8 mouse cellular contexts compared by ENCODE assay signal in the genomic region with DNA sequence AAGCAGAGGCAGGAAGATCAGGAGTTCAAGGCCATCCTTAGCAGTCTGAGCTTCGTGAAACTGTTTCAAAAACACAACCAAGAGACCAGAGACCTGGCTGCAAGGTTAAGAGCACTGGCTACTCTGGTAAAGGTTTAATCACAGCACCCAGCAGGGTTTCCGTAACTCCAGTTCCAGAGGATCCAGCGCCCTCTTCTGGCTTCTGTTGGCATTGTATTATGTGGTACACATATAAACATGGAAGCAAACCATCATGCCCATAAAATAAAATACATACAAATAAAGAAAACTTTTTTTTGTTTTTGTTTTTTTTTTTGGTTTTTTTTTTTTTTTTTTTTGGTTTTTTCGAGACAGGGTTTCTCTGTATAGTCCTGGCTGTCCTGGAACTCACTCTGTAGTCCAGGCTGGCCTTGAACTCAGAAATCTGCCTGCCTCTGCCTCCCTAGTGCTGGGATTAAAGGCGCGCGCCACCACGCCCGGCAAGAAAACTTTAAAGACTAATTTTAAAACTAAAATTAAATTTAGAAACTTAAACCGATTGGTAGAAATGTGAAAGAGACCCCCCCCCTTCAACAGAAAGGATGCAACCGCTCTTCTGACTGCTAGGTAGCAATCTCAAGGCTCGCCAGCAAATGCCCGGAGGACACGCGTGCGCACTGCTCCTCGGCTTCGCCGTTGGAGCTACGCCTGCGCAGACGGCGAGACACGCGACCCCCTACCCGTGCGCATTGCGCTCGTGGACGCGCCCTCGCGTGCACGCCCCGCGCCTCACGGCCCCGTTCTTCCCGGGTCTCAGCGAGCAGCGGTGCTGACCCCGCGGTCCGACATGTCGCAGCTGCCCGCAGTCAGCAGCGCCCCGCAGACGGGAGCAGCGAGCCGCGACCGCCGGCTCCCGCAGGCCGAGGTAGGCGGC. TPM values are rescaled to one million over a fixed set of nuclear protein-coding genes. Genes with fewer than 3 reads are reported as not detected.
DNase-seq lines count a peak whose midpoint lies in the region; ATAC-seq and TF ChIP-seq lines count a peak whose summit lies in the region.

Gene Eid2 (plus strand): TSS at position 753 of the 913 bp plus-strand sequence.

- TF ChIP-seq CTCF in bone marrow macrophage, adult 2 months (IDR thresholded peaks at IDR 0.05; ENCODE audit: low read depth, low read length), result no peak

- ATAC-seq in heart, embryonic 13.5 days (ENCODE audit: extremely low read depth, insufficient number of reproducible peaks, low FRiP score, low TSS enrichment), result peak; percentile 79
- ATAC-seq in kidney, embryonic 16.5 days (ENCODE audit: low FRiP score, low TSS enrichment), result peak; percentile 92
- peak; percentile 76 for ATAC-seq in neural tube, embryonic 11.5 days (ENCODE audit: insufficient read depth, low FRiP score, low TSS enrichment)

- H3K4me1 ChIP-seq in bone marrow macrophage, adult 2 months (ENCODE audit: control insufficient read depth, insufficient read depth, low read length), result peaks cover 2% of the 10 kb centered on the region; the same call in 1 of the 2 replicates
- peaks cover 11% of the 10 kb centered on the region for H3K4me1 ChIP-seq in heart, embryonic 13.5 days
- peaks cover 9% of the 10 kb centered on the region; the same call in 1 of the 2 replicates for H3K4me1 ChIP-seq in kidney, embryonic 16.5 days (ENCODE audit: insufficient read depth, low read length)
- H3K4me1 ChIP-seq in neural tube, embryonic 11.5 days (ENCODE audit: control insufficient read depth, insufficient read depth, low read length), result peaks cover 3% of the 10 kb centered on the region; the same call in 1 of the 2 replicates

- H3K9me3 ChIP-seq in heart, embryonic 13.5 days, result no peaks in the 10 kb centered on the region
- peaks cover 4% of the 10 kb centered on the region; the same call in 1 of the 2 replicates for H3K9me3 ChIP-seq in kidney, embryonic 16.5 days (ENCODE audit: low read length)
- H3K9me3 ChIP-seq in neural tube, embryonic 11.5 days (ENCODE audit: control insufficient read depth, low read length), result no peaks in the 10 kb centered on the region

- H3K4me3 ChIP-seq in bone marrow macrophage, adult 2 months (ENCODE audit: insufficient read depth, low read length), result peak within 1 kb of the TSS; percentile 73
- peak within 1 kb of the TSS; percentile 92 for H3K4me3 ChIP-seq in heart, embryonic 13.5 days
- H3K4me3 ChIP-seq in kidney, embryonic 16.5 days (ENCODE audit: low read length), result peak within 1 kb of the TSS; percentile 85
- peak within 1 kb of the TSS; percentile 80 for H3K4me3 ChIP-seq in neural tube, embryonic 11.5 days (ENCODE audit: low read depth, low read length)

- peaks cover 28% of the 10 kb centered on the region for H3K36me3 ChIP-seq in heart, embryonic 13.5 days
- peaks cover 20% of the 10 kb centered on the region for H3K36me3 ChIP-seq in kidney, embryonic 16.5 days (ENCODE audit: insufficient read depth, low read length)
- peaks cover 3% of the 10 kb centered on the region for H3K36me3 ChIP-seq in neural tube, embryonic 11.5 days (ENCODE audit: control insufficient read depth, insufficient read depth, low read length)

- H3K27me3 ChIP-seq in heart, embryonic 13.5 days (replicated peaks), result no peaks in the 10 kb centered on the region; the same call in 1 of the 2 replicates
- no peaks in the 10 kb centered on the region for H3K27me3 ChIP-seq in kidney, embryonic 16.5 days (ENCODE audit: insufficient read depth, low read length)
- H3K27me3 ChIP-seq in neural tube, embryonic 11.5 days (ENCODE audit: control insufficient read depth, insufficient read depth, low read length), result no peaks in the 10 kb centered on the region

- no peak for TF ChIP-seq POLR2A in bone marrow macrophage, adult 2 months (IDR thresholded peaks at IDR 0.05; ENCODE audit: borderline replicate concordance, low read depth, low read length)

- H3K4me2 ChIP-seq in heart, embryonic 13.5 days, result peak within 1 kb of the TSS; percentile 90
- peak within 1 kb of the TSS; percentile 75 for H3K4me2 ChIP-seq in kidney, embryonic 16.5 days (replicated peaks; ENCODE audit: low read depth, low read length)
- peak within 1 kb of the TSS; percentile 68 for H3K4me2 ChIP-seq in neural tube, embryonic 11.5 days (ENCODE audit: low read depth)

- WGBS in heart, embryonic 13.5 days, result 6% methylated on average over 54 of the region's 57 CpGs
- 8% methylated on average over 56 of the region's 57 CpGs for WGBS in kidney, embryonic 16.5 days
- 7% methylated on average over 57 of the region's 57 CpGs for WGBS in neural tube, embryonic 11.5 days

- H3K9ac ChIP-seq in heart, embryonic 13.5 days, result peak within 1 kb of the TSS; percentile 98
- peak within 1 kb of the TSS; percentile 99 for H3K9ac ChIP-seq in kidney, embryonic 16.5 days (replicated peaks; ENCODE audit: low read length)
- H3K9ac ChIP-seq in neural tube, embryonic 11.5 days (ENCODE audit: low read length), result peak within 1 kb of the TSS; percentile 93

- peak; percentile 39 to 49 for DNase-seq in B cell, adult 2 months
- peak; percentile 72 for DNase-seq in fibroblast of lung, adult 2 months (ENCODE audit: low read depth)
- DNase-seq in liver, result peak; percentile 68
- peak; percentile 94 for DNase-seq in neural tube, embryonic 11.5 days (ENCODE audit: low spot score)
- DNase-seq in testis, postnatal 10 days (ENCODE audit: low spot score), result peak; percentile 91

- 0 out of 2 replicates have a peak within 1 kb of the TSS, but pooled peaks have one; percentile 21 for H3K27ac ChIP-seq in bone marrow macrophage, adult 2 months (ENCODE audit: insufficient read depth, low read depth, low read length)
- peak within 1 kb of the TSS; percentile 86 for H3K27ac ChIP-seq in heart, embryonic 13.5 days (replicated peaks)
- peak within 1 kb of the TSS; percentile 90 for H3K27ac ChIP-seq in kidney, embryonic 16.5 days (ENCODE audit: low read length)
- H3K27ac ChIP-seq in neural tube, embryonic 11.5 days (ENCODE audit: low read depth, low read length), result peak within 1 kb of the TSS; percentile 85

RNA-seq across cellular contexts. Expression of gene Eid2, which starts in this region (rescaled TPM):
- 1.6 and 2.5 TPM in 2 replicates for polyA plus RNA-seq in bone marrow macrophage, adult 2 months (2012; ENCODE audit: insufficient read depth, insufficient read length, missing spikeins)
- 1.1 and 1.2 TPM in 2 replicates for polyA plus RNA-seq in heart, embryonic 13.5 days (2015; fragmentation: Nextera tagmentation; extraction: Ambion mirVana)
- 0.85 and 1.2 TPM in 2 replicates for polyA plus RNA-seq in kidney, embryonic 16.5 days (2015; fragmentation: Nextera tagmentation; extraction: Ambion mirVana)
- polyA plus RNA-seq in neural tube, embryonic 11.5 days (2014; fragmentation: Nextera tagmentation; extraction: Ambion mirVana), result 17.6 and 18.3 TPM in 2 replicates

Comparison
In these comparisons a context has a peak if more than half of its experiments do, and no peak if none do; other contexts are left out.
1. Peak in every context shown above with its lines: DNase-seq, ATAC-seq, H3K4me3 ChIP-seq and H3K27ac ChIP-seq.
2. DNase-seq: peak in every context shown above with its lines; median percentile 94 in neural tube, embryonic 11.5 days; 91 in testis, postnatal 10 days; 72 in fibroblast of lung, adult 2 months; 68 in liver; 44 in B cell, adult 2 months.
3. H3K27ac ChIP-seq: peak in every context shown above with its lines; median percentile 90 in kidney, embryonic 16.5 days; 86 in heart, embryonic 13.5 days; 85 in neural tube, embryonic 11.5 days; 21 in bone marrow macrophage, adult 2 months.